Mouse (Mus musculus): ENCODE data around the gene Hspa12b. TPM values are rescaled to one million over a fixed set of nuclear protein-coding genes. Genes with fewer than 3 reads are reported as not detected.

The Hspa12b gene
- total RNA-seq, 2 experiments from 2014 or later = 10.0 to 13.1 TPM

- intact Hi-C loops (cut with DNase I) = no loop called here
- no peak for DNase-seq
These were observed 18.0 kb downstream of the Hspa12b start for GRCm38 (mm10) chr2:131145121-131145520.

- intact Hi-C loops (cut with DNase I) = no loop called here
- DNase-seq = no peak
These were observed 18.5 kb downstream of the Hspa12b start for GRCm38 (mm10) chr2:131145536-131145935.

- intact Hi-C loops (cut with DNase I) = no loop called here
These were observed 19.3 kb downstream of the Hspa12b start for GRCm38 (mm10) chr2:131146193-131147042.

GRCm38 (mm10) chr2:131147043-131147365 lies 19.9 kb downstream of the Hspa12b start:
- intact Hi-C loops (cut with DNase I) = no loop called here
- DNase-seq = no peak

More at GRCm38 (mm10) chr2:131146193-131147042, 19.3 kb downstream of the Hspa12b start:
- no peak for DNase-seq

GRCm38 (mm10) chr2:131148353-131149253 lies 21.5 kb downstream of the Hspa12b start:
- DNase-seq = no peak
- intact Hi-C loops (cut with DNase I) = no loop called here

GRCm38 (mm10) chr2:131149254-131149578 lies 22.1 kb downstream of the Hspa12b start:
- intact Hi-C loops (cut with DNase I) = no loop called here

GRCm38 (mm10) chr2:131152166-131152730 lies 25.2 kb downstream of the Hspa12b start:
- DNase-seq = no peak
- intact Hi-C loops (cut with DNase I) = no loop called here

More at GRCm38 (mm10) chr2:131149254-131149578, 22.1 kb downstream of the Hspa12b start:
- no peak for DNase-seq

- no peak for DNase-seq
- intact Hi-C loops (cut with DNase I) = no loop called here
These were observed 27.0 kb downstream of the Hspa12b start for GRCm38 (mm10) chr2:131154036-131154435.

- intact Hi-C loops (cut with DNase I) = no loop called here
These were observed 29.9 kb downstream of the Hspa12b start for GRCm38 (mm10) chr2:131156987-131157386.

GRCm38 (mm10) chr2:131159491-131159910 lies 32.4 kb downstream of the Hspa12b start:
- intact Hi-C loops (cut with DNase I) = no loop called here
- DNase-seq = no peak

More at GRCm38 (mm10) chr2:131156987-131157386, 29.9 kb downstream of the Hspa12b start:
- no peak for DNase-seq

GRCm38 (mm10) chr2:131159938-131160581 lies 33.0 kb downstream of the Hspa12b start, which contains the start of gene 1700037H04Rik:
Gene 1700037H04Rik (minus strand): TSS chr2:131160081.
- DNase-seq = peak; percentile 92 to 96
- intact Hi-C loops (cut with DNase I) = loop anchor here (1.0 kb wide), 1 partner anchor 65 kb away; no protein-coding TSS in a partner anchor

- DNase-seq = no peak
- intact Hi-C loops (cut with DNase I) = loop anchor here (1.0 kb wide), 1 partner anchor 65 kb away; no protein-coding TSS in a partner anchor
These were observed 33.6 kb downstream of the Hspa12b start for GRCm38 (mm10) chr2:131160671-131161111.

GRCm38 (mm10) chr2:131163924-131164323 lies 36.8 kb downstream of the Hspa12b start:
- no peak for DNase-seq
- intact Hi-C loops (cut with DNase I) = no loop called here

- intact Hi-C loops (cut with DNase I) = no loop called here
- no peak for DNase-seq
These were observed 39.1 kb downstream of the Hspa12b start for GRCm38 (mm10) chr2:131166172-131166571.

- intact Hi-C loops (cut with DNase I) = no loop called here
These were observed 40.9 kb downstream of the Hspa12b start for GRCm38 (mm10) chr2:131167984-131168383.

GRCm38 (mm10) chr2:131168914-131169313 lies 41.8 kb downstream of the Hspa12b start:
- intact Hi-C loops (cut with DNase I) = no loop called here
- no peak for DNase-seq

More at GRCm38 (mm10) chr2:131167984-131168383, 40.9 kb downstream of the Hspa12b start:
- no peak for DNase-seq

- intact Hi-C loops (cut with DNase I) = no loop called here
- no peak for DNase-seq
These were observed 43.9 kb downstream of the Hspa12b start for GRCm38 (mm10) chr2:131170936-131171335.

- DNase-seq = peak; percentile 56 to 59
- intact Hi-C loops (cut with DNase I) = no loop called here
These were observed 44.5 kb downstream of the Hspa12b start for GRCm38 (mm10) chr2:131171401-131172104.

GRCm38 (mm10) chr2:131172322-131172721 lies 45.2 kb downstream of the Hspa12b start:
- intact Hi-C loops (cut with DNase I) = no loop called here
- DNase-seq = no peak

Data from gastrocnemius, postnatal 36 days (tissue).